Mouse (Mus musculus) limb, embryonic 14.5 days (tissue): Measurements from ENCODE around the gene Timm10. TPM values are rescaled to one million over a fixed set of nuclear protein-coding genes. Genes with fewer than 3 reads are reported as not detected.

ENCODE experiments used
- ATAC-seq: fragments of 200-750 bp; cut with Nextera tagmentation; 2 replicates; pipeline ENCODE4 v1.8.0; 2017; ENCODE audit warnings: low read depth, moderate number of reproducible peaks, moderate TSS enrichment; ENCODE audit not compliant: low FRiP score
- DNase-seq: peaks from one replicate; pipeline ENCODE4 v3.0.0-alpha.2; 2015; ENCODE audit warnings: low spot score
- H3K27ac ChIP-seq: fragments of 300-500 bp; sonication (generic); replicated peaks from 2 replicates; pipeline ENCODE4 v1.5.1; 2014; ENCODE audit warnings: low read depth, mild to moderate bottlenecking, low read length, moderate library complexity, mixed read lengths
- H3K27me3 ChIP-seq: fragments of 300-500 bp; sonication (generic); 2 replicates; pipeline ENCODE4 v1.6.1; 2014; ENCODE audit warnings: low read length, mixed read lengths; ENCODE audit not compliant: control insufficient read depth, insufficient read depth
- H3K36me3 ChIP-seq: fragments of 300-500 bp; sonication (generic); 2 replicates; pipeline ENCODE4 v1.6.1; 2014; ENCODE audit warnings: mild to moderate bottlenecking, low read length, moderate library complexity, mixed read lengths; ENCODE audit not compliant: control insufficient read depth, insufficient read depth
- H3K4me1 ChIP-seq: fragments of 300-500 bp; sonication (generic); 2 replicates; pipeline ENCODE4 v1.6.1; 2014; ENCODE audit warnings: antibody characterized with exemption, low read length, mixed read lengths; ENCODE audit not compliant: control insufficient read depth, insufficient read depth
- H3K4me2 ChIP-seq: fragments of 300-500 bp; sonication (generic); replicated peaks from 2 replicates; pipeline ENCODE4 v1.6.1; 2014; ENCODE audit warnings: low read depth, mild to moderate bottlenecking, low read length, moderate library complexity; ENCODE audit not compliant: severe bottlenecking
- H3K4me3 ChIP-seq: fragments of 300-500 bp; sonication (generic); replicated peaks from 2 replicates; pipeline ENCODE4 v1.5.1; 2014; ENCODE audit warnings: low read length
- H3K9ac ChIP-seq: fragments of 300-500 bp; sonication (generic); 2 replicates; pipeline ENCODE4 v1.6.1; 2014; ENCODE audit warnings: mild to moderate bottlenecking, low read depth, low read length, moderate library complexity; ENCODE audit not compliant: severe bottlenecking
- H3K9me3 ChIP-seq: fragments of 300-500 bp; sonication (generic); 2 replicates; pipeline ENCODE4 v1.6.1; 2016; ENCODE audit warnings: low read length; ENCODE audit not compliant: control insufficient read depth
- POLR2A ChIP-seq: fragments of 200-500 bp; IDR thresholded peaks from 2 replicates; pipeline ENCODE4 v1.8.0; 2012; ENCODE audit warnings: inconsistent platforms, mild to moderate bottlenecking, moderate library complexity, borderline replicate concordance; ENCODE audit not compliant: insufficient read depth, insufficient read length; ENCODE audit errors: extremely low read depth
- WGBS: fragments of 180-500 bp; shearing (Covaris S2); extraction: QIAGEN DNeasy Blood & Tissue Kit; methylation state at CpG from one replicate; pipeline ENCODE4 v1.1.7; 2014; 5-methylcytosine and 5-hydroxymethylcytosine counted together
- polyA plus RNA-seq, 2 experiments: library from polyadenylated mRNA; depleted of rRNA in 1 of 2; stranded (reverse) in 1 of 2; unstranded in 1 of 2; fragments of >200 nt; fragmentation: Nextera tagmentation in 1 of 2; extraction: Ambion mirVana in 1 of 2; gene quantifications; 2 replicates each; pipeline versions ENCODE4 v1.2.1 to v1.2.3; 2012 to 2014

Gene Timm10
- polyA plus RNA-seq, 2 experiments, result 58.4 to 59.7 TPM

GRCm38 (mm10) chr2:84868521-84868943, 41.7 kb downstream of the Timm10 start:
- no peak overlapping the region for H3K4me3 ChIP-seq
- H3K4me2 ChIP-seq, result no peak overlapping the region
- ATAC-seq (no peak), DNase-seq (no peak)
- no peak for TF ChIP-seq POLR2A
- no peak overlapping the region for H3K27ac ChIP-seq
- peaks cover 75% of the 10 kb centered on the region for H3K27me3 ChIP-seq
- no peaks in the 10 kb centered on the region for H3K36me3 ChIP-seq
- no peaks in the 10 kb centered on the region for H3K9me3 ChIP-seq
- 5% methylated on average over 5 of the region's 5 CpGs for WGBS
- peaks cover 17% of the 10 kb centered on the region; the same call in 1 of the 2 replicates for H3K4me1 ChIP-seq
- H3K9ac ChIP-seq, result no peak overlapping the region

GRCm38 (mm10) chr2:84868977-84869376, 42.2 kb downstream of the Timm10 start:
- H3K27ac ChIP-seq, result no peak overlapping the region
- no peaks in the 10 kb centered on the region for H3K9me3 ChIP-seq
- WGBS, result 73% methylated on average over 2 of the region's 2 CpGs
- no peak overlapping the region for H3K9ac ChIP-seq
- no peak overlapping the region for H3K4me3 ChIP-seq
- DNase-seq, result no peak
- no peaks in the 10 kb centered on the region for H3K36me3 ChIP-seq
- TF ChIP-seq POLR2A, result no peak
- peaks cover 79% of the 10 kb centered on the region for H3K27me3 ChIP-seq
- H3K4me2 ChIP-seq, result no peak overlapping the region
- ATAC-seq, result no peak
- peaks cover 17% of the 10 kb centered on the region; the same call in 1 of the 2 replicates for H3K4me1 ChIP-seq

DNA sequence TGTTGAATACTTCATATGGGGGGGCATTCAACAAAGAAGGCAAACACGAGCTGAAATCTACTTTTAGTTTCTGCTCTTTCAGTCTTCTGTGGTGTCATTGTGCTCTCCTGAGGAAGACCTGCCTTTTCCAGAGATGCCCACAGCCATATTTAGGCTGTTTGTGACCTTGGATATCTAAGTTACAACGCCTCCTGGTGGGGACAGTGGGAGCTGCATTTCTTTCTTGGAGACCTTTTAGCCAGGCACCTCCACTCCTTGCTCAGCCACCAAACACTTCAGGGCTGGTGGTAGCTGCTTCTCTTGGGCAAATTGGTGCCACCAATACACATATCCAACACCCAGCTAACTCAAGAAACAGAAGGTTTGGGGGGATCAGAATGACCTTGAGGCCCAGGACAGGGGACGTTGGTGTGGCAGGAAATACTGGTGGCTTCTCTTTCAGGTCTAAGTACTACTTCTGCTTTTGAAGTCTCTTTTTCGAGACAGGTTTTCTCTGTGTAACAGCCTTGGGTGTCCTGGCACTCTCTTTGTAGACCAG, 43.9 kb downstream of the Timm10 start:
- TF ChIP-seq POLR2A, result no peak
- peaks cover 19% of the 10 kb centered on the region; the same call in 1 of the 2 replicates for H3K4me1 ChIP-seq
- ATAC-seq (no peak), DNase-seq (no peak)
- H3K9ac ChIP-seq, result no peak overlapping the region
- no peak overlapping the region for H3K4me3 ChIP-seq
- no peaks in the 10 kb centered on the region for H3K36me3 ChIP-seq
- H3K4me2 ChIP-seq, result no peak overlapping the region
- no peak overlapping the region for H3K27ac ChIP-seq
- H3K9me3 ChIP-seq, result no peaks in the 10 kb centered on the region
- H3K27me3 ChIP-seq, result peaks cover 90% of the 10 kb centered on the region
- WGBS, result 66% methylated on average over 4 of the region's 4 CpGs

DNA sequence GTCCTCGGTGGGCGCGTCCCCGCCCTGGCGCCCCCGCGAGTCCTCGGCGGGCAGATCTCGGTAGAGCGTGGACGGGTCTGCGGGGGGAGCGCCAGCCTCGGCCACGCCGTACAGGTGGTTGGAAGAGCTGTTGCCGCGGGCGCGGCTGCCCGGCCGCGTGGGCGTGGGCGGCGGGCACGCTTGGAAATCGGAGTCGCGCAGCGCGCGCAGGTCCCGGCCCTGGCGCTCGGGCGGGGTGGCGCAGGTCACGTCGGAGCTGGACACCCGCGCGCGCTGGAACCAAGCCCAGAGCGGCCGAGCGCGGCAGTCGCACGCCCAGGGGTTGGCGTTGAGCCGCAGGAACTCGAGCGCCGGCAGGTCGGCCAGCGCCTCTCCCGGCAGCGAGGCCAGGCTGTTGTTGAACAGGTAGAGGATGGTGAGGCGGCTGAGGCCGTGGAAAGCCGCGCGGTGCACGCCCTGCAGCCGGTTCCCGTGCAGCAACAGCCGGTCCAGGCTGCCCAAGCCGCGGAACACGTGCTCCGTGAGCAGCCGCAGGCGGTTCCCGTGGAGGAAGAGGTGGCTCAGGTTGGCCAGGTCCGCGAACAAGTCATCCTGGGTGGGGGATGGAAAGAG, 45.4 kb downstream of the Timm10 start:
- Histone ChIP-seq H3K9me3 (no peaks in the 10 kb centered on the region), H3K4me3 (peak overlapping the region; percentile 48), H3K9ac (peak overlapping the region; percentile 40), H3K4me2 (peak overlapping the region; percentile 93), H3K36me3 (no peaks in the 10 kb centered on the region), H3K27ac (no peak overlapping the region), H3K4me1 (peaks cover 14% of the 10 kb centered on the region; the same call in 1 of the 2 replicates), H3K27me3 (peaks cover 74% of the 10 kb centered on the region)
- peak; percentile 25; the same call in 1 of the 2 replicates for ATAC-seq
- WGBS, result 2% methylated on average over 55 of the region's 78 CpGs
- TF ChIP-seq POLR2A, result no peak
- DNase-seq, result no peak

DNA sequence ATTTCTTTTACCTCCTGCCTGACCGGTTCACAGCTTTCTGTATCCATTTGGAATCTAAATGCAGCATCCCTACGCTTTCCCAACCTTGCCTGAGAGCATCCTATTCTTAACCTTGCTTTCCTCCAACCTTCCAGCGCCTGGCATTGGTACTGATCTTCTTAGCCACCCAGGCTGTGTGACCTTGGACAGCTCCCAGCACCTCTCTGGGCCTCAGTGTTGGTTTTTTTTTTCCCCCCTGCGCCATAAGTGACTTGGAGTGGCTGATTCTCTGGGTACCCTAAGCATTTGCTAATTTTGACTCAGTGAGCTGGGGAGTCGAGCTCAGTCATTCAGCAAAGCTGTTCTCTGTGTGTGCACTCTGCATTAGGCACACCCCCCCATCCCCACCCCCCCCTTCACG, 49.0 kb downstream of the Timm10 start:
- peaks cover 14% of the 10 kb centered on the region; the same call in 1 of the 2 replicates for H3K4me1 ChIP-seq
- no peaks in the 10 kb centered on the region for H3K36me3 ChIP-seq
- no peak overlapping the region for H3K4me2 ChIP-seq
- WGBS, result 44% methylated on average over 6 of the region's 6 CpGs
- H3K27ac ChIP-seq, result no peak overlapping the region
- H3K9me3 ChIP-seq, result no peaks in the 10 kb centered on the region
- H3K27me3 ChIP-seq, result peaks cover 54% of the 10 kb centered on the region
- H3K4me3 ChIP-seq, result no peak overlapping the region
- no peak overlapping the region for H3K9ac ChIP-seq
- no peak for DNase-seq
- ATAC-seq, result no peak
- no peak for TF ChIP-seq POLR2A

Other genes with a start within 250 kb of the Timm10 start
- gene Ctnnd1, start 176.2 kb upstream of the Timm10 start, polyA plus RNA-seq (2012; rRNA removed), result 85.0 and 92.1 TPM in 2 replicates
- gene Ctnnd1, start 176.2 kb upstream of the Timm10 start, polyA plus RNA-seq (2014; fragmentation: Nextera tagmentation; extraction: Ambion mirVana), result 46.0 and 47.7 TPM in 2 replicates
- 0.01 TPM in 1 of 2 replicates, not detected in the other for gene Btbd18, start 167.9 kb upstream of the Timm10 start, polyA plus RNA-seq (2012; rRNA removed)
- gene Btbd18, start 167.9 kb upstream of the Timm10 start, polyA plus RNA-seq (2014; fragmentation: Nextera tagmentation; extraction: Ambion mirVana), result 0.14 and 0.15 TPM in 2 replicates
- 224 and 297 TPM in 2 replicates for gene Selenoh, start 156.2 kb upstream of the Timm10 start, polyA plus RNA-seq (2012; rRNA removed)
- gene Selenoh, start 156.2 kb upstream of the Timm10 start, polyA plus RNA-seq (2014; fragmentation: Nextera tagmentation; extraction: Ambion mirVana), result 274 and 276 TPM in 2 replicates
- not detected in 2 replicates for gene Gm28635, start 149.0 kb upstream of the Timm10 start, polyA plus RNA-seq (2012; rRNA removed)
- gene Gm28635, start 149.0 kb upstream of the Timm10 start, polyA plus RNA-seq (2014; fragmentation: Nextera tagmentation; extraction: Ambion mirVana), result not detected in 2 replicates
- gene Med19, start 148.6 kb upstream of the Timm10 start, polyA plus RNA-seq (2012; rRNA removed), result 20.4 and 20.7 TPM in 2 replicates
- 33.6 and 33.7 TPM in 2 replicates for gene Med19, start 148.6 kb upstream of the Timm10 start, polyA plus RNA-seq (2014; fragmentation: Nextera tagmentation; extraction: Ambion mirVana)
- gene Tmx2, start 147.9 kb upstream of the Timm10 start, polyA plus RNA-seq (2012; rRNA removed), result 63.2 and 66.0 TPM in 2 replicates
- 93.0 and 99.5 TPM in 2 replicates for gene Tmx2, start 147.9 kb upstream of the Timm10 start, polyA plus RNA-seq (2014; fragmentation: Nextera tagmentation; extraction: Ambion mirVana)
- 46.6 and 55.4 TPM in 2 replicates for gene Zdhhc5, start 111.8 kb upstream of the Timm10 start, polyA plus RNA-seq (2012; rRNA removed)
- gene Zdhhc5, start 111.8 kb upstream of the Timm10 start, polyA plus RNA-seq (2014; fragmentation: Nextera tagmentation; extraction: Ambion mirVana), result 34.0 and 36.5 TPM in 2 replicates
- 19.5 and 21.1 TPM in 2 replicates for gene Clp1, start 99.6 kb upstream of the Timm10 start, polyA plus RNA-seq (2012; rRNA removed)
- 30.7 and 30.9 TPM in 2 replicates for gene Clp1, start 99.6 kb upstream of the Timm10 start, polyA plus RNA-seq (2014; fragmentation: Nextera tagmentation; extraction: Ambion mirVana)
- gene Ypel4, start 92.9 kb upstream of the Timm10 start, polyA plus RNA-seq (2012; rRNA removed), result 13.2 and 14.6 TPM in 2 replicates
- gene Ypel4, start 92.9 kb upstream of the Timm10 start, polyA plus RNA-seq (2014; fragmentation: Nextera tagmentation; extraction: Ambion mirVana), result 7.4 and 9.0 TPM in 2 replicates
- gene Gm19426, start 83.3 kb upstream of the Timm10 start, polyA plus RNA-seq (2012; rRNA removed), result 11.6 and 14.9 TPM in 2 replicates
- gene Gm19426, start 83.3 kb upstream of the Timm10 start, polyA plus RNA-seq (2014; fragmentation: Nextera tagmentation; extraction: Ambion mirVana), result 4.3 and 5.7 TPM in 2 replicates
- 38.9 and 41.2 TPM in 2 replicates for gene Serping1, start 51.6 kb upstream of the Timm10 start, polyA plus RNA-seq (2012; rRNA removed)
- gene Serping1, start 51.6 kb upstream of the Timm10 start, polyA plus RNA-seq (2014; fragmentation: Nextera tagmentation; extraction: Ambion mirVana), result 44.1 and 44.4 TPM in 2 replicates
- 20.9 and 24.6 TPM in 2 replicates for gene Ube2l6, start 28.2 kb upstream of the Timm10 start, polyA plus RNA-seq (2012; rRNA removed)
- gene Ube2l6, start 28.2 kb upstream of the Timm10 start, polyA plus RNA-seq (2014; fragmentation: Nextera tagmentation; extraction: Ambion mirVana), result 33.5 and 37.2 TPM in 2 replicates
- gene Smtnl1, start 4.3 kb upstream of the Timm10 start, polyA plus RNA-seq (2012; rRNA removed), result 0.06 and 0.24 TPM in 2 replicates
- gene Smtnl1, start 4.3 kb upstream of the Timm10 start, polyA plus RNA-seq (2014; fragmentation: Nextera tagmentation; extraction: Ambion mirVana), result 0.22 and 0.55 TPM in 2 replicates
- 25.8 and 35.9 TPM in 2 replicates for gene Slc43a1, start 11.9 kb downstream of the Timm10 start, polyA plus RNA-seq (2012; rRNA removed)
- 15.5 and 18.5 TPM in 2 replicates for gene Slc43a1, start 11.9 kb downstream of the Timm10 start, polyA plus RNA-seq (2014; fragmentation: Nextera tagmentation; extraction: Ambion mirVana)
- 4.5 and 6.5 TPM in 2 replicates for gene Rtn4rl2, start 59.7 kb downstream of the Timm10 start, polyA plus RNA-seq (2012; rRNA removed)
- gene Rtn4rl2, start 59.7 kb downstream of the Timm10 start, polyA plus RNA-seq (2014; fragmentation: Nextera tagmentation; extraction: Ambion mirVana), result 1.5 and 1.9 TPM in 2 replicates
- 73.2 and 85.5 TPM in 2 replicates for gene Slc43a3, start 109.6 kb downstream of the Timm10 start, polyA plus RNA-seq (2012; rRNA removed)
- gene Slc43a3, start 109.6 kb downstream of the Timm10 start, polyA plus RNA-seq (2014; fragmentation: Nextera tagmentation; extraction: Ambion mirVana), result 32.1 and 34.9 TPM in 2 replicates
- gene Prg2, start 153.5 kb downstream of the Timm10 start, polyA plus RNA-seq (2012; rRNA removed), result 0.80 and 1.0 TPM in 2 replicates
- not detected in 2 replicates for gene Prg2, start 153.5 kb downstream of the Timm10 start, polyA plus RNA-seq (2014; fragmentation: Nextera tagmentation; extraction: Ambion mirVana)
- gene Prg3, start 161.2 kb downstream of the Timm10 start, polyA plus RNA-seq (2012; rRNA removed), result 0.08 TPM in 1 of 2 replicates, not detected in the other
- 0.21 TPM in 1 of 2 replicates, not detected in the other for gene Prg3, start 161.2 kb downstream of the Timm10 start, polyA plus RNA-seq (2014; fragmentation: Nextera tagmentation; extraction: Ambion mirVana)
- gene Ssrp1, start 210.2 kb downstream of the Timm10 start, polyA plus RNA-seq (2012; rRNA removed), result 256 and 265 TPM in 2 replicates
- gene Ssrp1, start 210.2 kb downstream of the Timm10 start, polyA plus RNA-seq (2014; fragmentation: Nextera tagmentation; extraction: Ambion mirVana), result 242 and 263 TPM in 2 replicates
- gene P2rx3, start 210.5 kb downstream of the Timm10 start, polyA plus RNA-seq (2012; rRNA removed), result 0.45 and 0.69 TPM in 2 replicates
- gene P2rx3, start 210.5 kb downstream of the Timm10 start, polyA plus RNA-seq (2014; fragmentation: Nextera tagmentation; extraction: Ambion mirVana), result 0.43 and 0.81 TPM in 2 replicates
- gene Tnks1bp1, start 221.0 kb downstream of the Timm10 start, polyA plus RNA-seq (2012; rRNA removed), result 85.9 and 110 TPM in 2 replicates
- 16.8 and 17.0 TPM in 2 replicates for gene Tnks1bp1, start 221.0 kb downstream of the Timm10 start, polyA plus RNA-seq (2014; fragmentation: Nextera tagmentation; extraction: Ambion mirVana)